Mouse (Mus musculus) G1E-ER4 (cell line): ENCODE measurements around the gene Zfp9. TPM values are rescaled to one million over a fixed set of nuclear protein-coding genes. Genes with fewer than 3 reads are reported as not detected.

ENCODE experiments used
- GATA1 ChIP-seq: IDR thresholded peaks from one replicate; pipeline ENCODE4 v1.8.0; 2012; ENCODE audit warnings: low read length, inconsistent platforms
- polyA plus RNA-seq: library from polyadenylated mRNA; stranded (reverse); fragments of >175 nt; gene quantifications from 2 replicates; pipeline ENCODE4 v1.2.3, GENCODE M21; 2012

Gene Zfp9
- 0.02 TPM in 2 replicates for polyA plus RNA-seq

GRCm38 (mm10) chr6:118478957-118479708, at the start of gene Zfp9:
TSS of gene Zfp9 (minus strand) at chr6:118479320.
- no peak for TF ChIP-seq GATA1

- no peak for TF ChIP-seq GATA1
Observed at GRCm38 (mm10) chr6:118520668-118521067, 41.5 kb upstream of the Zfp9 start.

GRCm38 (mm10) chr6:118513335-118514012, 34.4 kb upstream of the Zfp9 start:
- TF ChIP-seq GATA1 = no peak

DNA sequence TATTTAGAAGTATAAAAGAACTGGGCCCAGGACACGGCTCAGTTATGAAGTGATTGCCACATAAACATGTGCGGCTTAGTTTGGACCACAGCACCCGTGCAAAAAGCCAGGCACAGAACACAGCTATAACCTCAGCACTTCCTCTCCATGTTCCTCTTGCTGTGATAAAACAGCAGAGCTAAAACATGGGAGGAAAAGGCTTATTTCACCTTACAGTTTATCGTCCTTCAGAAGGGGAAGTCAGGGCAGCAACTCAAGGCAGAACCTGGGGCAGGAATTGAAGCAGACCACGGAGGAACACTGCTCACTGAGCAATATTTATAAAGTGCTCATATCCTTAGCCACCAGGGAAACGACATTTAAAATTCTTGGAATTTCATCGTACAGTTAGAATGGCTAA, 19.9 kb upstream of the Zfp9 start:
- no peak for TF ChIP-seq GATA1

- no peak for TF ChIP-seq GATA1
Observed at GRCm38 (mm10) chr6:118482125-118482524, 3.0 kb upstream of the Zfp9 start.

DNA sequence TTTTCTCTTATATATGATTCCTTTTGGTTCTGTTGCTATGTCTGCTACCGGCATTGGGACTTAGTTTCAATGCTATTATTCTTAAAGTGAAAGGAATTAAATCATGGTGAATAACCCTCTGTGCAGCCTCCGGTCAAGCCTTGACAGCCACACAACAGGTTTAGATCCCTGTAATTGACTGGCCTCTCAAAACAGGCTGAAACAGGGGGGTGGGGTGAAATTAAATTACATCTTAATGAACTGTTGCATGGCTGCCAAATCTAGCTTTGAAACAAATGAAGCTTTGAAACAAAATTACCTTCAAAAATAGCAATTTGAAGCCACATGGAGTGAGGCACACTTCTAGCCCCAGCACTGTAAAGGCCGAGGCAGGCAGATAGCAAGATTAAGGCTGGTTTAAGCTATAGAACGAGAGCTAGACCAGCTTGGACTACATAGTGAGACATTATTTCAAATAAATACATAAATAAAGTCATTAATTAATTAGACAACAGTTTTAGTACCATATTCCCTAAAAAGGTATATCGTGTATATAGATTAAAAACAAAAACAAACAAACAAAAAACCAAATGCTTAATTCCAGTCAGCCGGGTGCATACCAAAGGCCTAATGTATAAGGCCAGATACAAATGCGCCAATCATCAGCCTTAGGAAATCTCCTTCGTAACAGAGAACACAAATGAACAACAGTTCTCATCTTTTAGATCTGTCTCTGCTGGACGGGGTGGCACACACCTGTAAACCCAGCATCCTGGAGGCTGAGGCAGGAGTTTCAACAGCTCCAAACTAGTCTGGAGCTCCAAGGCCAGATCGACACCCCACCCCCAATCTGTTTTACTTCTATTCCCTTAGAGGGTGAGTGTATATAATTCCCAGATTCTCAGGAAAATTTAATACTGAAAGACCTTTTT, 990 bp downstream of the Zfp9 start:
- no peak for TF ChIP-seq GATA1

DNA sequence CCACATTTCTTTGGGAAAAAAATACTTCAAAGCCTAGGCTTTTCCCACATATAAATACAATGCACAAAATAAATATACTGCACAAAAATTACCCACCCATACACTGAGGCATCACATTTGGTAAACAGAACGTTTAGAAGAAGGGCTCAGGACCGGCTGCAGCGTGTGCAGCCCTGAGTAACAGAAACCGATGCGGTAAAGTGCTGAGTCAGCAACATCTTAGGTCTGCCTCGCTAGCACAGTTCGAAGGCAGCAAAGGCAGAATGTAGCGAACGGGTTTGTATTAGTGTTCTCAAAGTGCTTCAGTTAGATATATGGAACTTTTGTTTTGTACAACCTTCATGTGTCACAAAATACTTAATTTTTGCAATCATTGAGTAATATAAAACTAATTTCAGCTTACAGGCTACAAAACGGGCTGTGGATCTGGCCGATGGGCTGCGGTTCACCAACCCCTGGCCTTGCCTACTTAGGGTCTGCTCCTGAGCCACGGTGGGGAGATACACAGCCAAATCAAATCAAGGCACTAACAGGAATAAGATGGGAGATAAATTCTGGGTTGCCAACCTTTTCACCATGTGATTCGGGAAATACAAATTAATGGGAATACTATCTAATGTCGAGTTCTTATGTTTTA, 16.9 kb downstream of the Zfp9 start:
- TF ChIP-seq GATA1 = no peak

DNA sequence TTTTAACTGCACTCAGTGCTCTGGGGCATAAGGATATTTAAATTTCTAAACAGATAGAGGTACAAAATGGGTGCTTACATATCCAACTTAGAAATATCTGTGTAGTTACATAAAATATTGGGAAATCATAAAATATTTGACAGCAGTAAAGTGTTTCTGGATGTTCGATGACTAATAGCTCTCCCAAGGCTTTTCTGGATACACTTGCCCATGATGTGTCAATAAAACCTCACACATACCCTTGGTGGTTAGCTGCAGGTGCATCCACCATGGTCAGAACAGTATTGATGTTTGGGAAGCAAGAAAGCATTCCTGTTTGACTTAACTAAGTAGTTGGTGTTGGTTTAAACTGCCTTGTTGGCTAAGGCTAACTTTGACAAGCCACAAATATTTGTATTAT, 21.4 kb downstream of the Zfp9 start:
- no peak for TF ChIP-seq GATA1

DNA sequence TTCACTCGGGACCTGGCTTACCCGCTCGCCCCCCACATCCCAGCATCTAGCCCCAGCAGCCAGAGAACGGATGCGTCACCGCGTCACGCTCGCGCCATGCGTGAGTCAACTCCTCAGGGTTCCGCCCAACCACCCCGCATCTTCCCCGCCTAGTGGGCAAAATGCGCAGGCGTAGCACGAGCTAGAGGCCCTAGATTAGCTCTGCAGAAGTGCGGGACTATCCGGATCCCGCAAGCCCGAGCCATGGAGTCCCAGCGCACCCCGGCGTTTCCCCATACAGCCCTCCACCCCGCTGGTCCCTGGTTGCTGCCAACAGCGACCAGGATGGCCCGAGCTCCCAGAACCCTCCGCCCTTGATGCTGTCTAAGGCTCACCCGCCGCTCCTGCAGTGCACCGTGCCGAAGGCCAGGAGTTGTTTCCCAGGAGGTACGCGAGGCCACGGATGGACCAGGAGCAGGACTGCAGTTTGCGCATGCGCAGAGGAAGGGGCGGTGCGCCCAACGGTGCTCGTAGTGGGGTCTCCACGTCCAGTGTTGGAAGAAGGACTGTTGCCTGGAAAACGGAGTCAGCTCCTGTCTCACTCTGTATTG, 24.0 kb downstream of the Zfp9 start, which contains the start of gene Zfp248:
Gene Zfp248 (minus strand): TSS at position 487 of the 590 bp plus-strand sequence.
- TF ChIP-seq GATA1 = no peak

DNA sequence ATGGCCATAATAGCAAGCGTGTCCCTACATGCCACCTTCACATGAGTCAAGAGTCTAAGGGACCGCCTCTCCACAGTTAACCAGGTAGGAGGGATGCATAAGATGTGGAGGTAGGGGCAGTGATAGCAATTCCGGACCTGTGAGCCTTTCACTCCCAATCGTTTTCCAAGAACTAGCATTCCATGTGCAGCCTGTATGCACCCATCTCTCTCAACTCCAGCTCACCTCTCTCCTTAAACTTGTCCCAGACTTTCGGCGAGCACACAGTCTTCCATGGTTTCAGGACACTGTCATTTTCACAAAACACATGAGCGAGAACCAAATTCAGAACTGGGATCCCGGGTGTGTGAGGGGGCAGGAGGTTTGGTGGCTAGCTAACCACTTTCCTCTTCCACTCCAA, 24.7 kb downstream of the Zfp9 start:
- no peak for TF ChIP-seq GATA1

GRCm38 (mm10) chr6:118431502-118431901, 47.6 kb downstream of the Zfp9 start:
- TF ChIP-seq GATA1 = no peak

GRCm38 (mm10) chr6:118426666-118427065, 52.5 kb downstream of the Zfp9 start:
- no peak for TF ChIP-seq GATA1

GRCm38 (mm10) chr6:118419050-118419920, 59.8 kb downstream of the Zfp9 start, which contains the start of gene Bms1:
TSS of gene Bms1 (minus strand) at chr6:118419474.
- TF ChIP-seq GATA1 = no peak

Other genes with a start within 250 kb of the Zfp9 start
- 94.0 and 117 TPM in 2 replicates for gene Bms1, start 59.8 kb downstream of the Zfp9 start, polyA plus RNA-seq
- 0.55 and 0.56 TPM in 2 replicates for gene Zfp248, start 23.8 kb downstream of the Zfp9 start, polyA plus RNA-seq
- 1.9 and 4.8 TPM in 2 replicates for gene Ankrd26, start 82.9 kb upstream of the Zfp9 start, polyA plus RNA-seq